Mouse (Mus musculus): ENCODE measurements around the gene Toporsl. TPM values are rescaled to one million over a fixed set of nuclear protein-coding genes. Genes with fewer than 3 reads are reported as not detected.

Toporsl gene
- polyA plus RNA-seq, 1 experiment from 2014 or later = 0.06 TPM

- H3K4me1 ChIP-seq = peaks cover 8% of the 10 kb centered on the region; the same call in 1 of the 2 replicates
- WGBS = 6% methylated on average over 3 of the region's 3 CpGs
- H3K36me3 ChIP-seq = no peaks in the 10 kb centered on the region
- no peaks in the 10 kb centered on the region for H3K27me3 ChIP-seq
- peak; percentile 94 for ATAC-seq (ENCODE audit: low FRiP score, low read depth)
- H3K4me2 ChIP-seq (replicated peaks) = peak overlapping the region; percentile 39
- H3K9me3 ChIP-seq = no peaks in the 10 kb centered on the region
- H3K27ac ChIP-seq (replicated peaks) = peak overlapping the region; percentile 52; the same call in 1 of the 2 replicates
- H3K9ac ChIP-seq (replicated peaks) = no peak overlapping the region
- peak overlapping the region; percentile 9; the same call in 1 of the 2 replicates for H3K4me3 ChIP-seq
Observed at GRCm38 (mm10) chr4:52660701-52661117, 64.6 kb downstream of the Toporsl start.

DNA sequence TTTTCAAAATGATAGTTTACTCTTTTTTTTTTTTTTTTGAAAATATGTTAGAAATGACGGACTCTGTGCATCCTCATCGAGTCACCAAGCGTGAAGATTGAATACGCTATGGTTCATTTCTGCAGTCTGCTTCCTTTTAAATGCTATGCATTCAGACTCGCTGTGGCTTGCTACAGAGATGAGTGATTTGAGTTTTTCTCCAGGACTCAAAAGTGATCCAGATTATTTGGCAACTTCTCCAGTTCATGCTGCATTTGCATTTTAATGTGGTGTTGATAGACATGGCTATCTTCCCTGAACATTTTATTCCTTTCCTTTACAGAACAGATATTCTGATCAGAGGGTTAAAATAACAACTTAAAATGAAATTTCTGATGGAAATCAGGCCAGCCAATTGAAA is 65.2 kb downstream of the Toporsl start:
- peak overlapping the region; percentile 39; the same call in 1 of the 2 replicates for H3K4me2 ChIP-seq (replicated peaks)
- peak; percentile 27; the same call in 1 of the 2 replicates for ATAC-seq (ENCODE audit: low FRiP score, low read depth)
- H3K4me3 ChIP-seq = no peak overlapping the region
- H3K27ac ChIP-seq (replicated peaks) = 0 out of 2 replicates have a peak overlapping the region, but pooled peaks have one; percentile 52
- 59% methylated on average over 5 of the region's 5 CpGs for WGBS
- H3K9me3 ChIP-seq = no peaks in the 10 kb centered on the region
- no peak overlapping the region for H3K9ac ChIP-seq (replicated peaks)
- H3K4me1 ChIP-seq = peaks cover 8% of the 10 kb centered on the region; the same call in 1 of the 2 replicates
- no peaks in the 10 kb centered on the region for H3K27me3 ChIP-seq
- H3K36me3 ChIP-seq = no peaks in the 10 kb centered on the region

Other genes with a start within 250 kb of the Toporsl start
- gene Smc2, start 157.0 kb upstream of the Toporsl start, polyA plus RNA-seq (2016; fragmentation: Nextera tagmentation; extraction: Ambion mirVana) = 195 and 202 TPM in 2 replicates
- gene Vma21-ps, start 99.0 kb upstream of the Toporsl start, polyA plus RNA-seq (2016; fragmentation: Nextera tagmentation; extraction: Ambion mirVana) = not detected in 2 replicates
- gene Olfr275, start 218.3 kb downstream of the Toporsl start, polyA plus RNA-seq (2016; fragmentation: Nextera tagmentation; extraction: Ambion mirVana) = not detected in 2 replicates